Mouse (Mus musculus) G1E-ER4 (cell line): ENCODE data around the gene Dlg2. TPM values are rescaled to one million over a fixed set of nuclear protein-coding genes. Genes with fewer than 3 reads are reported as not detected.

Source experiments
- GATA1 ChIP-seq: IDR thresholded peaks from one replicate; pipeline ENCODE4 v1.8.0; 2012; ENCODE audit warnings: low read length, inconsistent platforms
- polyA plus RNA-seq: library from polyadenylated mRNA; stranded (reverse); fragments of >175 nt; gene quantifications from 2 replicates; pipeline ENCODE4 v1.2.3, GENCODE M21; 2012

Dlg2 gene
- polyA plus RNA-seq, 1 experiment = not detected

- TF ChIP-seq GATA1 = no peak
Measured at GRCm38 (mm10) chr7:92095198-92095597, 1618.7 kb downstream of the Dlg2 start.

GRCm38 (mm10) chr7:92100847-92101246, 1624.4 kb downstream of the Dlg2 start:
- TF ChIP-seq GATA1 = no peak

- TF ChIP-seq GATA1 = no peak
Measured at GRCm38 (mm10) chr7:92102892-92103543, 1626.5 kb downstream of the Dlg2 start.

GRCm38 (mm10) chr7:92105477-92105876, 1629.0 kb downstream of the Dlg2 start:
- no peak for TF ChIP-seq GATA1

GRCm38 (mm10) chr7:92105956-92106355, 1629.5 kb downstream of the Dlg2 start:
- no peak for TF ChIP-seq GATA1

- TF ChIP-seq GATA1 = no peak
Measured at GRCm38 (mm10) chr7:92113065-92113464, 1636.6 kb downstream of the Dlg2 start.

GRCm38 (mm10) chr7:92115237-92115871, 1638.9 kb downstream of the Dlg2 start:
- TF ChIP-seq GATA1 = no peak

GRCm38 (mm10) chr7:92123276-92123675, 1646.8 kb downstream of the Dlg2 start:
- no peak for TF ChIP-seq GATA1

GRCm38 (mm10) chr7:92125886-92126285, 1649.4 kb downstream of the Dlg2 start:
- no peak for TF ChIP-seq GATA1

- TF ChIP-seq GATA1 = no peak
Measured at GRCm38 (mm10) chr7:92134301-92134700, 1657.8 kb downstream of the Dlg2 start.

GRCm38 (mm10) chr7:92135624-92136023, 1659.2 kb downstream of the Dlg2 start:
- no peak for TF ChIP-seq GATA1

- no peak for TF ChIP-seq GATA1
Measured at GRCm38 (mm10) chr7:92140051-92140817, 1663.8 kb downstream of the Dlg2 start.

- no peak for TF ChIP-seq GATA1
Measured at GRCm38 (mm10) chr7:92147499-92147898, 1671.0 kb downstream of the Dlg2 start.

- no peak for TF ChIP-seq GATA1
Measured at GRCm38 (mm10) chr7:92150768-92151167, 1674.3 kb downstream of the Dlg2 start.

GRCm38 (mm10) chr7:92154603-92155002, 1678.1 kb downstream of the Dlg2 start:
- TF ChIP-seq GATA1 = no peak

GRCm38 (mm10) chr7:92163150-92163549, 1686.7 kb downstream of the Dlg2 start:
- no peak for TF ChIP-seq GATA1
